Mouse (Mus musculus) CH12.LX (cell line): ENCODE results near the gene Il33.

Experiments used
- CHD2 ChIP-seq: IDR thresholded peaks from 2 replicates; pipeline ENCODE4 v1.6.1; 2011; ENCODE audit warnings: low read length, improper control_type of control experiment
- CTCF ChIP-seq, 2 experiments: IDR thresholded peaks in 1 of 2; conservative IDR thresholded peaks in 1 of 2; 2 replicates each; pipeline ENCODE4 v1.5.1; 2011 to 2012; ENCODE audit warnings: low read depth in 2 of 2, low read length in 2 of 2, improper control_type of control experiment in 1 of 2, inconsistent platforms in 1 of 2, mild to moderate bottlenecking in 1 of 2, moderate library complexity in 1 of 2
- ETS1 ChIP-seq: conservative IDR thresholded peaks from 2 replicates; pipeline ENCODE4 v1.6.1; 2012; ENCODE audit warnings: low read depth, mild to moderate bottlenecking, inconsistent platforms, low read length, improper control_type of control experiment, moderate library complexity
- JUND ChIP-seq: conservative IDR thresholded peaks from 2 replicates; pipeline ENCODE4 v1.6.1; 2011; ENCODE audit warnings: low read depth, low read length, improper control_type of control experiment
- POLR2A ChIP-seq: IDR thresholded peaks from 2 replicates; pipeline ENCODE4 v1.6.1; 2011; ENCODE audit warnings: low read depth, mild to moderate bottlenecking, improper control_type of control experiment, low read length
- POLR2AphosphoS2 ChIP-seq: IDR thresholded peaks from 2 replicates; pipeline ENCODE4 v1.6.1; 2011; ENCODE audit warnings: low read depth, low read length, improper control_type of control experiment
- SMC3 ChIP-seq: IDR thresholded peaks from 2 replicates; pipeline ENCODE4 v1.6.1; 2011; ENCODE audit warnings: low read depth, low read length, improper control_type of control experiment
- TBP ChIP-seq: conservative IDR thresholded peaks from 2 replicates; pipeline ENCODE4 v1.6.1; 2011; ENCODE audit warnings: low read depth, low read length, improper control_type of control experiment
- UBTF ChIP-seq: IDR thresholded peaks from 2 replicates; pipeline ENCODE4 v1.6.1; 2012; ENCODE audit warnings: low read depth, mild to moderate bottlenecking, inconsistent platforms, low read length, improper control_type of control experiment, moderate library complexity

DNA sequence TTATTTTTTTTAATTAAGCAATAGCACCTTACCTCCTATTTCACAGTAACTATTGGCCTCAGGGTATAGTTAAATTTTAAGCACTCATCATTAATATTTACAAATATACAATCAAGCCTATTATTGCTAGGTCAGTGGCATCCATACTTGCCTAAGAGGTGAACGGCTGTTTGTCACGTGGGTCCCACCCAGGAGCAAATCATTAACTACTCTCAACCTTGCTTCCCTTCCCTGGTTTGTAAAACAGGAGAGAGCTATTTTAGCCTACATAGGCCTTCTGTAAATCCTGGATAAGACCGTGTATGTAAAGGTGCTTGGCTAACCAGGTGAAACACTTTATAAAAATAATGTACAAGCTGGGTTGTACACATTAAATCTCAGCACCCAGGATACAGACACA is 43.0 kb downstream of the Il33 start:
- no peak for TF ChIP-seq ETS1
- no peak for TF ChIP-seq CTCF (conservative IDR thresholded peaks at IDR 0.05 in 1 of 2, IDR thresholded peaks at IDR 0.05 in 1 of 2; ENCODE audit: low read depth in 2 of 2, low read length in 2 of 2)
- no peak for TF ChIP-seq TBP
- no peak for TF ChIP-seq UBTF
- no peak for TF ChIP-seq CHD2
- no peak for TF ChIP-seq POLR2A
- no peak for TF ChIP-seq SMC3
- TF ChIP-seq POLR2AphosphoS2 = no peak
- TF ChIP-seq JUND = no peak
